Mouse (Mus musculus) kidney, embryonic 14.5 days (tissue): ENCODE data around the gene Bst1. TPM values are rescaled to one million over a fixed set of nuclear protein-coding genes. Genes with fewer than 3 reads are reported as not detected.

ENCODE experiments used
- ATAC-seq: fragments of 200-750 bp; cut with Nextera tagmentation; 2 replicates; pipeline ENCODE4 v1.8.0; 2017; ENCODE audit warnings: moderate number of reproducible peaks, mild to moderate bottlenecking, moderate TSS enrichment, moderate library complexity; ENCODE audit not compliant: low FRiP score, low TSS enrichment
- H3K27ac ChIP-seq: fragments of 300-500 bp; sonication (generic); 2 replicates; pipeline ENCODE4 v1.5.1; 2014; ENCODE audit warnings: low read depth, mild to moderate bottlenecking, low read length, moderate library complexity, mixed read lengths
- H3K27me3 ChIP-seq: fragments of 300-500 bp; sonication (generic); 2 replicates; pipeline ENCODE4 v1.6.1; 2014; ENCODE audit warnings: mild to moderate bottlenecking, low read length; ENCODE audit not compliant: control insufficient read depth, insufficient read depth
- H3K36me3 ChIP-seq: fragments of 300-500 bp; sonication (generic); 2 replicates; pipeline ENCODE4 v1.6.1; 2014; ENCODE audit warnings: low read length, mixed read lengths; ENCODE audit not compliant: control insufficient read depth, insufficient read depth
- H3K4me1 ChIP-seq: fragments of 300-500 bp; sonication (generic); 2 replicates; pipeline ENCODE4 v1.6.1; 2014; ENCODE audit warnings: low read length, mixed read lengths; ENCODE audit not compliant: control insufficient read depth, insufficient read depth
- H3K4me2 ChIP-seq: fragments of 300-500 bp; sonication (generic); replicated peaks from 2 replicates; pipeline ENCODE4 v1.6.1; 2014; ENCODE audit warnings: low read depth, mild to moderate bottlenecking, low read length
- H3K4me3 ChIP-seq: fragments of 300-500 bp; sonication (generic); 2 replicates; pipeline ENCODE4 v1.5.1; 2014; ENCODE audit warnings: mild to moderate bottlenecking, low read length
- H3K9ac ChIP-seq: fragments of 300-500 bp; sonication (generic); 2 replicates; pipeline ENCODE4 v1.6.1; 2014; ENCODE audit warnings: low read depth, mild to moderate bottlenecking, low read length, moderate library complexity
- H3K9me3 ChIP-seq: fragments of 300-500 bp; sonication (generic); 2 replicates; pipeline ENCODE4 v1.6.1; 2016; ENCODE audit warnings: low read length; ENCODE audit not compliant: control insufficient read depth
- WGBS: fragments of 180-500 bp; shearing (Covaris S2); extraction: QIAGEN DNeasy Blood & Tissue Kit; methylation state at CpG from one replicate; pipeline ENCODE4 v1.1.7; 2014; 5-methylcytosine and 5-hydroxymethylcytosine counted together
- polyA plus RNA-seq: library from polyadenylated mRNA; unstranded; fragments of >200 nt; fragmentation: Nextera tagmentation; extraction: Ambion mirVana; gene quantifications from 2 replicates; pipeline ENCODE4 v1.2.1, GENCODE M21; 2014

Bst1 gene
- polyA plus RNA-seq, 1 experiment from 2014 or later: 0.38 TPM

GRCm38 (mm10) chr5:43845083-43845482 lies 26.4 kb downstream of the Bst1 start:
- Histone ChIP-seq H3K27ac (no peak overlapping the region), H3K4me3 (no peak overlapping the region), H3K9ac (no peak overlapping the region), H3K9me3 (peaks cover 4% of the 10 kb centered on the region; the same call in 1 of the 2 replicates), H3K27me3 (no peaks in the 10 kb centered on the region), H3K4me2 (no peak overlapping the region), H3K4me1 (no peaks in the 10 kb centered on the region), H3K36me3 (no peaks in the 10 kb centered on the region)
- no peak for ATAC-seq
- 86% methylated on average over 5 of the region's 5 CpGs for WGBS

DNA sequence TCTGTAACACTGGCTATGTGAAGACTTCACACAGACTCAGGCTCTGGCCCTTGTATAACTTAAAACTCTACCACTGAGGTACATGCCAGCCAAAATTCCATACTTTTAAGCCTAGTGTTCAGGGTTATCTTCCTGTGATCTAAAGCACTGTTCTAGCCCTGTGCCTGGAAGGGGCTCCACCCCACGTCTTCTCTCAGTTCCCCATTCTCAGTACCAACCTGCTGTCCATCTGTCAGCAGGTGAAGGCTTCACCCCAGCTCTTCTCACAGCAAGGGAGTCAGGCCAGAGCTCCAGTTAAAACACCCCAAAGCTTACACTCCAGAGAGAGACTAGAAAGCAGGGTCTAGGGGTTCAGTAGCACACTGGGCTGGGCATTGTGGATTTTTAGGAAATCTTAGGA lies 27.0 kb downstream of the Bst1 start:
- Histone ChIP-seq H3K36me3 (no peaks in the 10 kb centered on the region), H3K4me2 (no peak overlapping the region), H3K9ac (no peak overlapping the region), H3K4me1 (no peaks in the 10 kb centered on the region), H3K9me3 (peaks cover 4% of the 10 kb centered on the region; the same call in 1 of the 2 replicates), H3K4me3 (no peak overlapping the region), H3K27me3 (no peaks in the 10 kb centered on the region), H3K27ac (no peak overlapping the region)
- no peak for ATAC-seq
- 73% methylated on average over 1 of the region's 1 CpGs for WGBS

GRCm38 (mm10) chr5:43846227-43846626 lies 27.5 kb downstream of the Bst1 start:
- no peak overlapping the region for H3K9ac ChIP-seq
- H3K27ac ChIP-seq: no peak overlapping the region
- H3K27me3 ChIP-seq: no peaks in the 10 kb centered on the region
- peaks cover 4% of the 10 kb centered on the region; the same call in 1 of the 2 replicates for H3K9me3 ChIP-seq
- no peak overlapping the region for H3K4me3 ChIP-seq
- 25% methylated on average over 2 of the region's 2 CpGs for WGBS
- no peaks in the 10 kb centered on the region for H3K36me3 ChIP-seq
- H3K4me1 ChIP-seq: no peaks in the 10 kb centered on the region
- H3K4me2 ChIP-seq: no peak overlapping the region
- no peak for ATAC-seq

- no peak overlapping the region for H3K4me3 ChIP-seq
- H3K36me3 ChIP-seq: no peaks in the 10 kb centered on the region
- H3K4me2 ChIP-seq: no peak overlapping the region
- no peaks in the 10 kb centered on the region for H3K27me3 ChIP-seq
- H3K27ac ChIP-seq: no peak overlapping the region
- H3K9ac ChIP-seq: no peak overlapping the region
- ATAC-seq: no peak
- peaks cover 4% of the 10 kb centered on the region; the same call in 1 of the 2 replicates for H3K9me3 ChIP-seq
- H3K4me1 ChIP-seq: no peaks in the 10 kb centered on the region
These were observed 28.9 kb downstream of the Bst1 start for GRCm38 (mm10) chr5:43847555-43847954.

- H3K4me2 ChIP-seq: no peak overlapping the region
- H3K9me3 ChIP-seq: peaks cover 4% of the 10 kb centered on the region; the same call in 1 of the 2 replicates
- no peaks in the 10 kb centered on the region for H3K27me3 ChIP-seq
- H3K4me3 ChIP-seq: no peak overlapping the region
- 93% methylated on average over 3 of the region's 3 CpGs for WGBS
- no peaks in the 10 kb centered on the region for H3K36me3 ChIP-seq
- no peak overlapping the region for H3K27ac ChIP-seq
- H3K9ac ChIP-seq: no peak overlapping the region
- ATAC-seq: no peak
- no peaks in the 10 kb centered on the region for H3K4me1 ChIP-seq
These were observed 29.6 kb downstream of the Bst1 start for GRCm38 (mm10) chr5:43848275-43848674.

DNA sequence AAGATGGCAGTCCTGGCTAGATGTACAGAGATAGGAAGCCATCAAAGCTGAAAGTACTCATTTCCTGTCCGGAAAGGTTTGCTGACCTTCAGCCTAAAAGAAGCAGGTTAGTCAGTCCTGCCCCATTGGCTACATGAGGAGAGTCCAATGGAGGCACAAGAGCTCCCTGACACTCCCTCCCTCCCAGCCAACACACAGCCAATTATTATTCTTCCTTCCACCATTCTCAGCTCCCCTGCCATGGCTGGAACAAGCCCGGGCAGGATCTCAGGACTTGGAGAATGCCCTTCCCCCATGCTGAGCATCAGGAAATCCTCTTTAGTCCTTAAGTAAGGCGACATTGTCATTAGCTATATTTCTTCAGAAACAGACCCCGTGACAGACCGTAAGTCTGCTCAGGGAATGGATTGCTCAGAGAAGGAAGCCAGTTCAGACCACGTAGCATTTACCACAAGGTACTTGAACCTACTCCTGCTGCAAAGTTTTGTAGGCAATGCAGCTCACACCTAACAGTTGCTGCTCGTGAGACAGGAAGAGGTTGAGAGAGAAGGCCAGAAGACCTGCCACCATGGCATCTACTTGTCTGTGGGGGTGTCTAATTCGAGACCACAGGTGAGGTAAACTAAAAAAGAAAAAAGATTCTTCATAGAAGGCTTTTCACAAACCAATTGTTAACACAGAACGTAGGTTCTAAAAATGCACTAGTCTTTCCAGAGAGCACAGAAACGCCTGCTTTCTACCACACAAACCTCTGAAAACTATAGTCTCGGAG lies 34.6 kb downstream of the Bst1 start:
- Histone ChIP-seq H3K9ac (no peak overlapping the region), H3K4me2 (no peak overlapping the region), H3K36me3 (no peaks in the 10 kb centered on the region), H3K9me3 (no peaks in the 10 kb centered on the region; the same call in 1 of the 2 replicates), H3K27me3 (no peaks in the 10 kb centered on the region), H3K27ac (peak overlapping the region; percentile 30; the same call in 1 of the 2 replicates), H3K4me3 (no peak overlapping the region), H3K4me1 (no peaks in the 10 kb centered on the region)
- no peak for ATAC-seq
- WGBS: 73% methylated on average over 11 of the region's 11 CpGs

DNA sequence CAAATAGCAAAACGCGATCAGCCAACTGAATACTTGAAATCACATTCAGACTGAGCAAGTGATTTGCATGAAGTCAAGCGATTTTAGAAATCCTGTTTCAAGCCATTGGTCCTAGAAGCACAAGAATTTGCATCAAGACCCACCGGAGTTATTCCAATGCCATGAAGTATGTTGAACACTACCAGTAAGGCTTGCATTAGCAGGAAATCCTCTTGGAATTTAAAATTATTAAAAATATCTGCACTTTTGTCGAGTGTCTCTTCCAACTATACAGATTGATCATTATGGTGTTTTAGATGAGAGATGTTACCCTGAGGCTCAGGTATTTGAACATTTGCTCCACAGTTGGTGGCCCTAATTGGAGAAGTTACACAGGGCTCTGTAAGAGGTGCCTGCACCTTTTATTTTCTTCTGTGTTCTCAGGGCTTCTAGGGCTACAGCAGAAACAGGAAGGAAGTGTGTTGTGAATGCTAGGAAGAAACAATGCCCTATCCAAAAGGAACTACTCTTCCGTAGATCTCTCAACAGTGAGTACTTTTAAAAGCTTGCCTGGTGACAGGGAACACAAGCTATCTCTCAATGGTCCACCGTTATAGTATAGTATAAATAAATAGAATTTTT lies 35.3 kb downstream of the Bst1 start:
- Histone ChIP-seq H3K4me3 (no peak overlapping the region), H3K4me1 (no peaks in the 10 kb centered on the region), H3K9me3 (no peaks in the 10 kb centered on the region; the same call in 1 of the 2 replicates), H3K36me3 (no peaks in the 10 kb centered on the region), H3K4me2 (no peak overlapping the region), H3K27ac (peak overlapping the region; percentile 30; the same call in 1 of the 2 replicates), H3K27me3 (no peaks in the 10 kb centered on the region), H3K9ac (no peak overlapping the region)
- no peak for ATAC-seq
- WGBS: 86% methylated on average over 7 of the region's 7 CpGs

DNA sequence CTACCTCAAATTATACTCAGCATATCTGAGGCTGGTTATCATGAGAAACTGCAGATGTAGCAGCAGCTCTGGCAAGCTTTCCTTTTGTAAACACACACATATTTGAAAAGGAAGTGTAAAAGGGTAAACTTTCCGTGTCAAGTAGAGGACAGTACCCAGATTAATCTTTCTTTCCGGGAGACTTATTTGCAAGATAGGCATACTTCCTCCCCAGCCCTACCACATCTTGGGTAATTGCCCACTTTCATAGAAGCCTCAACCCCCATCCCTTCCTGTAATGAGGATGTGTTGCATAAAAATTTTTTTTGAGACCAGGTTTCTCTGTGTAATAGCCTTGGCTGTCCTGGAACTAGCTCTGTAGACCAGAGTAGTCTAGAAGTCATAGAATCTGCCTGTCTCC lies 37.1 kb downstream of the Bst1 start:
- H3K4me2 ChIP-seq: no peak overlapping the region
- no peaks in the 10 kb centered on the region; the same call in 1 of the 2 replicates for H3K9me3 ChIP-seq
- 53% methylated on average over 2 of the region's 2 CpGs for WGBS
- no peak overlapping the region for H3K9ac ChIP-seq
- no peaks in the 10 kb centered on the region for H3K4me1 ChIP-seq
- peak overlapping the region; percentile 24; the same call in 1 of the 2 replicates for H3K27ac ChIP-seq
- no peaks in the 10 kb centered on the region for H3K36me3 ChIP-seq
- ATAC-seq: no peak
- no peaks in the 10 kb centered on the region for H3K27me3 ChIP-seq
- H3K4me3 ChIP-seq: no peak overlapping the region

DNA sequence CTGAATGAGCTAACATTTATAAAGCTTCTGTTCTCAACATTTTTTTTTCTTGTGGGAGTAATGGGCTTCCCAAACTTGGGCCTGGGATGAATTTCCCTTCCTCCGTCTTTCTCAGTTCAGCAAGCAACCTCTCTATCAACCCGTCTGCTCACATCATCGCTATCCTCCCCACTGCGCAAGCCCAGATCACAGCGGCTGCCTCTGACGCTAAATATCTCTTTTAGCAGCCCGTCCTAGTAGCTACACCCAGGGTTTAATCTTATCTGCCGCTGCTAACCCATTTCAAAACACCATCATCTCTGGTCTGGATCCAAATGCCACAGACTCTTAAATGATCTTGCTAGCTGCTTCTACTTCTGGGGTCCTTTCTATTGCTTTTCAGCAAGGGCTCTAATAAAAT lies 41.0 kb downstream of the Bst1 start:
- no peak for ATAC-seq

More for the DNA sequence above, 41.0 kb downstream of the Bst1 start:
- no peaks in the 10 kb centered on the region for H3K4me1 ChIP-seq
- 88% methylated on average over 8 of the region's 8 CpGs for WGBS
- no peak overlapping the region for H3K4me2 ChIP-seq
- no peak overlapping the region for H3K9ac ChIP-seq
- no peaks in the 10 kb centered on the region for H3K27me3 ChIP-seq
- no peak overlapping the region for H3K4me3 ChIP-seq
- no peak overlapping the region for H3K27ac ChIP-seq
- H3K9me3 ChIP-seq: no peaks in the 10 kb centered on the region; the same call in 1 of the 2 replicates
- H3K36me3 ChIP-seq: no peaks in the 10 kb centered on the region
